Mouse (Mus musculus) hindbrain, embryonic 11.5 days (tissue): Measurements from ENCODE around the gene I0C0044D17Rik. TPM values are rescaled to one million over a fixed set of nuclear protein-coding genes. Genes with fewer than 3 reads are reported as not detected.
A peak's percentile ranks its signal among the peaks of the same experiment; 100 is the strongest.
"Not testable (repeated sequence)": the region's sequence is repeated elsewhere in the genome, so short reads cannot be mapped to it uniquely, and the experiment has no call there.

Experiments
- ATAC-seq: fragments of 200-750 bp; cut with Nextera tagmentation; 2 replicates; pipeline ENCODE4 v1.8.0; 2017; ENCODE audit warnings: mild to moderate bottlenecking, moderate TSS enrichment, moderate library complexity; ENCODE audit not compliant: low FRiP score
- DNase-seq: peaks from one replicate; pipeline ENCODE4 v3.0.0-alpha.2; 2015; ENCODE audit warnings: low spot score
- H3K27ac ChIP-seq: fragments of 300-500 bp; sonication (generic); 2 replicates; pipeline ENCODE4 v1.5.1; 2014; ENCODE audit warnings: mild to moderate bottlenecking, low read depth, low read length
- H3K27me3 ChIP-seq: fragments of 300-500 bp; sonication (generic); 2 replicates; pipeline ENCODE4 v1.6.1; 2014; ENCODE audit warnings: mild to moderate bottlenecking, low read length, moderate library complexity, mixed read lengths; ENCODE audit not compliant: control insufficient read depth, insufficient read depth
- H3K36me3 ChIP-seq: fragments of 300-500 bp; sonication (generic); 2 replicates; pipeline ENCODE4 v1.6.1; 2014; ENCODE audit warnings: mild to moderate bottlenecking, low read length, moderate library complexity, mixed read lengths; ENCODE audit not compliant: control insufficient read depth, insufficient read depth
- H3K4me1 ChIP-seq: fragments of 300-500 bp; sonication (generic); replicated peaks from 2 replicates; pipeline ENCODE4 v1.6.1; 2014; ENCODE audit warnings: low read length, mixed read lengths; ENCODE audit not compliant: control insufficient read depth, insufficient read depth
- H3K4me2 ChIP-seq: fragments of 300-500 bp; sonication (generic); replicated peaks from 2 replicates; pipeline ENCODE4 v1.6.1; 2014; ENCODE audit warnings: mild to moderate bottlenecking, low read depth, low read length
- H3K4me3 ChIP-seq: fragments of 300-500 bp; sonication (generic); 2 replicates; pipeline ENCODE4 v1.5.1; 2014; ENCODE audit warnings: low read depth, low read length
- H3K9ac ChIP-seq: fragments of 300-500 bp; sonication (generic); 2 replicates; pipeline ENCODE4 v1.6.1; 2014; ENCODE audit warnings: low read depth, low read length
- H3K9me3 ChIP-seq: fragments of 300-500 bp; sonication (generic); 2 replicates; pipeline ENCODE4 v1.6.1; 2016; ENCODE audit warnings: low read length; ENCODE audit not compliant: control insufficient read depth
- whole genome bisulfite sequencing: fragments of 180-500 bp; shearing (Covaris S2); extraction: QIAGEN DNeasy Blood & Tissue Kit; methylation state at CpG from one replicate; pipeline ENCODE4 v1.1.7; 2014; 5-methylcytosine and 5-hydroxymethylcytosine counted together
- polyA plus RNA-seq: library from polyadenylated mRNA; unstranded; fragments of >200 nt; fragmentation: Nextera tagmentation; extraction: Ambion mirVana; gene quantifications from 2 replicates; pipeline ENCODE4 v1.2.1, GENCODE M21; 2014

The I0C0044D17Rik gene
- polyA plus RNA-seq, 1 experiment from 2014 or later: not detected

- DNase-seq, H3K27me3 ChIP-seq, H3K9me3 ChIP-seq, H3K27ac ChIP-seq, H3K4me3 ChIP-seq, ATAC-seq, H3K4me2 ChIP-seq, H3K4me1 ChIP-seq, H3K9ac ChIP-seq, H3K36me3 ChIP-seq: not testable (repeated sequence)
- 93% methylated on average over 1 of the region's 1 CpGs for WGBS
Measured at GRCm38 (mm10) chr4:98850485-98850884, 26.8 kb upstream of the I0C0044D17Rik start.

DNA sequence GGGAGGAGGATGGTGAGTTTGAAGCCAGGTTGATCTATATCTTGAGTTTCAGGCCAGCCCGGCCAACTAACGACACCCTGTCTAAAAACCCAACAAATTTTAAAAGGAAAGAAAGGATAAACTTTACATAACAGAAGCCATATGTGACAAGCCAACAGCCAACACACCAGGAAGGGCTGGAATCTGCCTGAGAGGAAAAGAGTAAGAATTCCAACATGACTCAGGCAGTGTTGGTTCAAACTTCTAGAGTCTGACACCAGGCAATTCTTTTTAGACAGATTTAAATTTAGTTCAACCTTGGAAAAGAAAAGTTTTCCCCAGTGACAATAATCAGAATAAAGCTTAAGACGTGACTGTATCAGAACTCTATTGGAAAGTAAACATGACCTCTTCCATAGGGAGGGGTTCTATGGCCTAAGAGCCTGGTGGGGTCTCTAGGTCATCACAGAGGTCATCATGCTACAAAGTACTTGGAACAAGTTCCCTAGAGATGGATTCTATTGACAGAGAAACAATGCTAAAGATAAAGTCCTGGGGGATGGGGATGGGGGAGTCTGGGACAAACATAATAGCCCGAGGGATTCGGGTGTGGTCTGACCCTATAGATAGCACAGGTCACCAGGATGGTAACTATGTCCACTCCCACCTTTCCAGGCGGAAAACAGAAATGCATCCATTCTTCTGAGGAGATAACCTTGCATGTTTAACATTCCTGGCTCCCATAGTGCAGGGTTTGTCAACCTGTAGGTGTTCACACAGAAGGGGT is 23.7 kb upstream of the I0C0044D17Rik start:
- DNase-seq: no peak
- no peak overlapping the region for H3K27ac ChIP-seq
- H3K9ac ChIP-seq: no peak overlapping the region
- no peak for ATAC-seq
- 64% methylated on average over 6 of the region's 6 CpGs for WGBS
- H3K4me2 ChIP-seq: no peak overlapping the region
- H3K36me3 ChIP-seq: no peaks in the 10 kb centered on the region
- no peaks in the 10 kb centered on the region; the same call in 1 of the 2 replicates for H3K27me3 ChIP-seq
- no peak overlapping the region for H3K4me3 ChIP-seq
- no peaks in the 10 kb centered on the region for H3K4me1 ChIP-seq
- H3K9me3 ChIP-seq: no peaks in the 10 kb centered on the region

- H3K9me3 ChIP-seq: no peaks in the 10 kb centered on the region
- H3K4me3 ChIP-seq: no peak overlapping the region
- 62% methylated on average over 3 of the region's 3 CpGs for WGBS
- H3K27me3 ChIP-seq: no peaks in the 10 kb centered on the region; the same call in 1 of the 2 replicates
- H3K4me2 ChIP-seq: no peak overlapping the region
- H3K27ac ChIP-seq: no peak overlapping the region
- no peaks in the 10 kb centered on the region for H3K36me3 ChIP-seq
- H3K4me1 ChIP-seq: no peaks in the 10 kb centered on the region
- ATAC-seq (no peak), DNase-seq (no peak)
- no peak overlapping the region for H3K9ac ChIP-seq
Measured at GRCm38 (mm10) chr4:98846396-98846795, 22.8 kb upstream of the I0C0044D17Rik start.

- Histone ChIP-seq H3K27me3 (no peaks in the 10 kb centered on the region; the same call in 1 of the 2 replicates), H3K4me3 (no peak overlapping the region), H3K9me3 (no peaks in the 10 kb centered on the region), H3K36me3 (no peaks in the 10 kb centered on the region), H3K27ac (no peak overlapping the region), H3K4me2 (no peak overlapping the region), H3K9ac (no peak overlapping the region), H3K4me1 (no peaks in the 10 kb centered on the region)
- ATAC-seq: no peak
- no peak for DNase-seq
- 68% methylated on average over 8 of the region's 8 CpGs for WGBS
Measured at GRCm38 (mm10) chr4:98845687-98846125, 22.1 kb upstream of the I0C0044D17Rik start.

DNA sequence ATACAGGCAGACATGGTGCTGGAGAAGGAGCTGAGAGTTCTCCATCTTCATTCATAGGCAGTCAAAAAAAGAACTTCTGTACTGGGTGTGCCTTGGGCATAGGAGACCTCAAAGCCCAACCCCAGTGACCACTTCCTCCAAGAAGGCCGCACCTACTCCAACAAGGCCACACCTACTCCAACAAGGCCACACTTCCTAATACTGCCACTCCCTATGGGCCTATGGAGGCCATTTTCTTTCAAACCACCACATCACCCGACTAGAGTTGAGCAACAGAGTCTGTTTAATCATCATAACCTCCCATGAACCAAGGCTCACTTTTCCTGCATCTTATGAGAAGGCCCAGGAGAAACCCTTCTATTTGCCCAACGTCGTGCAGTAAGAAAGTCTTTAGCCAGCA is 21.6 kb upstream of the I0C0044D17Rik start:
- Histone ChIP-seq H3K27me3 (no peaks in the 10 kb centered on the region; the same call in 1 of the 2 replicates), H3K36me3 (no peaks in the 10 kb centered on the region), H3K4me1 (no peaks in the 10 kb centered on the region), H3K9ac (no peak overlapping the region), H3K4me3 (no peak overlapping the region), H3K9me3 (no peaks in the 10 kb centered on the region), H3K27ac (no peak overlapping the region), H3K4me2 (no peak overlapping the region)
- ATAC-seq (no peak), DNase-seq (no peak)
- 84% methylated on average over 4 of the region's 4 CpGs for WGBS

GRCm38 (mm10) chr4:98843906-98844597 is 20.4 kb upstream of the I0C0044D17Rik start:
- WGBS: 77% methylated on average over 7 of the region's 7 CpGs
- DNase-seq (no peak), ATAC-seq (no peak)
- no peaks in the 10 kb centered on the region for H3K4me1 ChIP-seq
- no peaks in the 10 kb centered on the region for H3K9me3 ChIP-seq
- no peak overlapping the region for H3K4me2 ChIP-seq
- no peak overlapping the region for H3K9ac ChIP-seq
- H3K4me3 ChIP-seq: no peak overlapping the region
- no peaks in the 10 kb centered on the region for H3K36me3 ChIP-seq
- H3K27ac ChIP-seq: no peak overlapping the region
- H3K27me3 ChIP-seq: no peaks in the 10 kb centered on the region; the same call in 1 of the 2 replicates

- not testable (repeated sequence) for H3K27me3 ChIP-seq, H3K9me3 ChIP-seq, H3K9ac ChIP-seq, ATAC-seq, H3K36me3 ChIP-seq, H3K27ac ChIP-seq, H3K4me3 ChIP-seq, H3K4me2 ChIP-seq, H3K4me1 ChIP-seq
- peak; percentile 17 for DNase-seq
- WGBS: 77% methylated on average over 6 of the region's 6 CpGs
Measured at GRCm38 (mm10) chr4:98841251-98841650, 17.6 kb upstream of the I0C0044D17Rik start.

GRCm38 (mm10) chr4:98840526-98840925 is 16.9 kb upstream of the I0C0044D17Rik start:
- no peaks in the 10 kb centered on the region for H3K9me3 ChIP-seq
- no peaks in the 10 kb centered on the region; the same call in 1 of the 2 replicates for H3K27me3 ChIP-seq
- peak; percentile 57; the same call in 1 of the 2 replicates for ATAC-seq
- H3K27ac ChIP-seq: no peak overlapping the region
- H3K9ac ChIP-seq: no peak overlapping the region
- WGBS: 30% methylated on average over 6 of the region's 6 CpGs
- H3K4me1 ChIP-seq: no peaks in the 10 kb centered on the region
- H3K4me2 ChIP-seq: no peak overlapping the region
- no peaks in the 10 kb centered on the region for H3K36me3 ChIP-seq
- peak; percentile 38 for DNase-seq
- no peak overlapping the region for H3K4me3 ChIP-seq
